1 mouse cellular context compared by ENCODE assay signal in the genomic region with DNA sequence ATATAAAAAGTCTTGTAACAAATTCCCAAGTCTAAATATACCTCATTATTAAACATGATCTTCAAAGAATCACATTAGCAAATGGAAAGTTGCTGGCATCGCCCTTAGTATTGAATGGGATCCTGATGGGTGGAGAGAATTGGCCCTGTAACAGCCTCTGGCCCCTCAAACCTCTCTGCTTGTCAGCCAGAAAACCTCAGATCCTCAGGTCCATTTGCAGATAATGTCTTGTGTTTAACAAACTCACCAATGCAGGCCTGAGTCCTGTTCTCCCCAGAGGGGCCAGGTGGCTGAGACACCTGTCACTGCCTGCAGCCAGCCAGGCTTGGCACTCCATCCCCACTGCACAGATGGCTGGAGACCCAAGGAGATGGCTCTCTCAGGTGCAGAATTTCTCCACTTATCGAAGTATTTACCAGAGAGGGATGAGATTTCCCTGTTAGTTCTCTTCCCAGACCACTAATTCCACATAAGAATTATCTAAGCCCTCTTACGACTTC.
TF ChIP-seq lines count a peak whose summit lies in the region.

No protein-coding gene starts in this region.

TF ChIP-seq in myocyte, 11 proteins besides CTCF, POLR2A, EP300 and RAD21 (continued from another document):
- TF ChIP-seq E2F4 (IDR thresholded peaks at IDR 0.05; ENCODE audit: insufficient read depth), result no peak
- TF ChIP-seq POLR2AphosphoS2 (IDR thresholded peaks at IDR 0.05; ENCODE audit: insufficient read length, low read depth), result no peak
- no peak for TF ChIP-seq CEBPB (IDR thresholded peaks at IDR 0.05; ENCODE audit: insufficient read depth, poor library complexity, severe bottlenecking)
- TF ChIP-seq MAX (IDR thresholded peaks at IDR 0.05; ENCODE audit: low read depth), result no peak
- no peak for TF ChIP-seq TCF3 (IDR thresholded peaks at IDR 0.05; ENCODE audit: insufficient read length, low read depth)
- no peak for TF ChIP-seq SRF (IDR thresholded peaks at IDR 0.05; ENCODE audit: control insufficient read depth, insufficient read length, low read depth)
